Mouse (Mus musculus) forebrain, postnatal 0 days (tissue): ENCODE measurements at regions not wholly inside any gene's neighbourhood (a gene's known extent, or its start where the extent isn't known, plus 50 kb on each side); places are given as distances from the start of the nearest gene placed in this dataset.

Experiments used
- ATAC-seq: fragments of 200-750 bp; cut with Nextera tagmentation; 2 replicates; pipeline ENCODE4 v1.8.0; 2017; ENCODE audit warnings: mild to moderate bottlenecking, moderate library complexity
- DNase-seq: peaks from one replicate; pipeline ENCODE4 v3.0.0-alpha.2; 2015
- H3K27ac ChIP-seq: fragments of 300-500 bp; sonication (generic); 2 replicates; pipeline ENCODE4 v1.5.1; 2014; ENCODE audit warnings: low read depth, mild to moderate bottlenecking, antibody characterized with exemption, low read length, moderate library complexity, mixed read lengths
- H3K27me3 ChIP-seq: fragments of 300-500 bp; sonication (generic); 2 replicates; pipeline ENCODE4 v1.6.1; 2014; ENCODE audit warnings: mild to moderate bottlenecking, low read length, mixed read lengths; ENCODE audit not compliant: insufficient read depth
- H3K36me3 ChIP-seq: fragments of 300-500 bp; sonication (generic); 2 replicates; pipeline ENCODE4 v1.6.1; 2014; ENCODE audit warnings: mild to moderate bottlenecking, moderate library complexity; ENCODE audit not compliant: insufficient read depth
- H3K4me1 ChIP-seq: fragments of 300-500 bp; sonication (generic); 2 replicates; pipeline ENCODE4 v1.6.1; 2014; ENCODE audit warnings: antibody characterized with exemption; ENCODE audit not compliant: insufficient read depth
- H3K4me2 ChIP-seq: fragments of 300-500 bp; sonication (generic); 2 replicates; pipeline ENCODE4 v1.6.1; 2014; ENCODE audit warnings: low read depth, mild to moderate bottlenecking, moderate library complexity
- H3K4me3 ChIP-seq: fragments of 300-500 bp; sonication (generic); 2 replicates; pipeline ENCODE4 v1.5.1; 2014; ENCODE audit warnings: low read depth, low read length, mixed read lengths
- H3K9ac ChIP-seq: fragments of 300-500 bp; sonication (generic); 2 replicates; pipeline ENCODE4 v1.6.1; 2014; ENCODE audit warnings: mild to moderate bottlenecking
- H3K9me3 ChIP-seq: fragments of 300-500 bp; sonication (generic); 2 replicates; pipeline ENCODE4 v1.6.1; 2016; ENCODE audit warnings: low read length
- CTCF ChIP-seq: sonication (generic); IDR thresholded peaks from 2 replicates; pipeline ENCODE4 v1.5.1; 2016; ENCODE audit warnings: antibody characterized with exemption, control low read depth, low read depth
- WGBS: fragments of 180-500 bp; shearing (Covaris S2); extraction: QIAGEN DNeasy Blood & Tissue Kit; methylation state at CpG from one replicate; pipeline ENCODE4 v1.1.7; 2014; 5-methylcytosine and 5-hydroxymethylcytosine counted together

GRCm38 (mm10) chr7:54068271-54068851 lies 766.9 kb upstream of the Luzp2 start:
- 82% methylated on average over 1 of the region's 1 CpGs for WGBS
- DNase-seq (no peak), ATAC-seq (no peak)
- Histone ChIP-seq H3K36me3 (no peaks in the 10 kb centered on the region), H3K4me1 (no peaks in the 10 kb centered on the region), H3K4me2 (no peak overlapping the region), H3K27ac (no peak overlapping the region), H3K9me3 (no peaks in the 10 kb centered on the region), H3K27me3 (no peaks in the 10 kb centered on the region), H3K9ac (no peak overlapping the region), H3K4me3 (no peak overlapping the region)
- no peak for TF ChIP-seq CTCF

GRCm38 (mm10) chr7:54116951-54117350 lies 718.3 kb upstream of the Luzp2 start:
- TF ChIP-seq CTCF, result no peak
- WGBS, result 41% methylated on average over 1 of the region's 1 CpGs
- no peaks in the 10 kb centered on the region for H3K36me3 ChIP-seq
- H3K27me3 ChIP-seq, result no peaks in the 10 kb centered on the region
- no peaks in the 10 kb centered on the region for H3K4me1 ChIP-seq
- H3K9me3 ChIP-seq, result no peaks in the 10 kb centered on the region
- ATAC-seq (no peak), DNase-seq (peak; percentile 41)
- no peak overlapping the region for H3K27ac ChIP-seq
- H3K9ac ChIP-seq, result no peak overlapping the region
- no peak overlapping the region for H3K4me2 ChIP-seq
- no peak overlapping the region for H3K4me3 ChIP-seq

- Histone ChIP-seq H3K4me1 (no peaks in the 10 kb centered on the region), H3K27ac (no peak overlapping the region), H3K9me3 (no peaks in the 10 kb centered on the region), H3K36me3 (no peaks in the 10 kb centered on the region), H3K4me2 (no peak overlapping the region), H3K9ac (no peak overlapping the region), H3K4me3 (no peak overlapping the region), H3K27me3 (no peaks in the 10 kb centered on the region)
- DNase-seq, result peak; percentile 25
- WGBS, result 20% methylated on average over 1 of the region's 1 CpGs
- peak; percentile 96 for ATAC-seq
- TF ChIP-seq CTCF, result no peak
Measured at GRCm38 (mm10) chr7:54138988-54139387, 696.3 kb upstream of the Luzp2 start.

DNA sequence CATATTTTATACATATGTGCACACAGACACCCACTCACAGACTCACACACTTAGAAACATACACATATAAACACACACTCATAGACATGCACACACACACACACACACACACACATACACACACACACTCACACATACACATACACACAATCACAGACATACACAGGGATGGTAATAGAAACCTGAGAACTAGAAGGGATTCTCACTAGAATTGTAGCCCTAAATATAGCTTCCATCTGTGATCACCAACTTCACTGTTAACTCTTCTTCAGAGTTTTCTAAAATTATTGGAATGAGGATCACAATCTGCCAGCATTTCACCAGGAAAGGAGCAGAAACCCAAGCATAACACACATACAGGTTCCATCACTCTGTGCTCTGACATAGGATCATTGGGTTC lies 684.4 kb upstream of the Luzp2 start:
- no peaks in the 10 kb centered on the region for H3K36me3 ChIP-seq
- no peak overlapping the region for H3K4me3 ChIP-seq
- H3K27me3 ChIP-seq, result no peaks in the 10 kb centered on the region
- H3K27ac ChIP-seq, result no peak overlapping the region
- TF ChIP-seq CTCF, result no peak
- no peaks in the 10 kb centered on the region for H3K9me3 ChIP-seq
- no peak overlapping the region for H3K9ac ChIP-seq
- ATAC-seq, result peak; percentile 68
- peak; percentile 39 for DNase-seq
- H3K4me1 ChIP-seq, result no peaks in the 10 kb centered on the region
- H3K4me2 ChIP-seq, result no peak overlapping the region

DNA sequence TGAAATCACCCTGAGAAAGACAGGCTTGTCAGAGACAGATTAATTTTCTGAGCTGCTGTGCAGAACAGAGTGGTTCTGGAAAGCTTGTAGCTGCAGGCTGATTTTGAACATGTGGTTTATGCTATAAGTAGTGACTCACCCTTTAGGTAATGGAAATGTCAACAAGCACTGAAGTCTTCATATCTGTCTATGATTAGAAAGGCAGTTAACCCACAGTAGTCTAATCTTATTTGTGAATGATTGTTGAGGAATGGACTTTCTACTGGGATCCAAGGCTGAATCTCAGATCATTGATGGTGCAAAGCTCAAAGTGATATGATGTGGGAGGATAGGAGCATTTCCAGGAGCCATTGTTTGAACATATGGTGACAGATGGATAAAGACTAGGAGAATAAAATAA lies 635.3 kb upstream of the Luzp2 start:
- Histone ChIP-seq H3K9ac (no peak overlapping the region), H3K36me3 (no peaks in the 10 kb centered on the region), H3K4me2 (no peak overlapping the region), H3K4me3 (no peak overlapping the region), H3K9me3 (no peaks in the 10 kb centered on the region), H3K27ac (no peak overlapping the region), H3K27me3 (no peaks in the 10 kb centered on the region), H3K4me1 (no peaks in the 10 kb centered on the region)
- no peak for DNase-seq
- TF ChIP-seq CTCF, result no peak
- ATAC-seq, result no peak
